Mouse (Mus musculus): ENCODE measurements at regions not wholly inside any gene's neighbourhood (a gene's known extent, or its start where the extent isn't known, plus 50 kb on each side); places are given as distances from the start of the nearest gene placed in this dataset.

DNA sequence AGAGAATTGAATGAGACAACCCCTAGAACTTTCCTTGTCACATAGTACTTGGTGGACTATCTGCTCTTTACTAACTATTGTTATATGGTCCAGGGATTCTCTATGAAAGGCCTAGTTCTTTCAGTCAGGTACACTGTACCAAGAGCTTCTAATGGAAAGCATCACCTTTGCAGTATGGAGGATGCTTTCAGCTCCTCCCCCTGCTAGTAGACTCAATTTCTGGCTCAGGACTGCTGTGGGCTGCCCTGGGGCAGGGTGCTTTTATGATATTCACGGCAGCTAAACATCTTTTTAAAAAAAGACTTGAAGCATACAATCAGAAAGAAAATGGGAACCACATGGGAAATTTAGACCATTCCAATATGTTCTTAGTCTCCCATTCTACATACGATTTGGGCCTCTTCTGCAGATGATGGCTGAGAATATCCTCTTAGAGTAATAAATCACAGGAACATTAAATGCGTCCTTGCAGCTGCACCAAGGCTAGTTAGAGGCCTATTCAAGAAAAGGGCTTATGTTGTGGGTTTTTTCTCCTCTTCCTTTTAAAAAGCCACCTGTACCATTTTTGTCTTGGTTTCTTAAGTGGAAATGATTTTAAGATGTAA is 61.7 kb upstream of the 6030498E09Rik start:
- DNase-seq = no peak

DNA sequence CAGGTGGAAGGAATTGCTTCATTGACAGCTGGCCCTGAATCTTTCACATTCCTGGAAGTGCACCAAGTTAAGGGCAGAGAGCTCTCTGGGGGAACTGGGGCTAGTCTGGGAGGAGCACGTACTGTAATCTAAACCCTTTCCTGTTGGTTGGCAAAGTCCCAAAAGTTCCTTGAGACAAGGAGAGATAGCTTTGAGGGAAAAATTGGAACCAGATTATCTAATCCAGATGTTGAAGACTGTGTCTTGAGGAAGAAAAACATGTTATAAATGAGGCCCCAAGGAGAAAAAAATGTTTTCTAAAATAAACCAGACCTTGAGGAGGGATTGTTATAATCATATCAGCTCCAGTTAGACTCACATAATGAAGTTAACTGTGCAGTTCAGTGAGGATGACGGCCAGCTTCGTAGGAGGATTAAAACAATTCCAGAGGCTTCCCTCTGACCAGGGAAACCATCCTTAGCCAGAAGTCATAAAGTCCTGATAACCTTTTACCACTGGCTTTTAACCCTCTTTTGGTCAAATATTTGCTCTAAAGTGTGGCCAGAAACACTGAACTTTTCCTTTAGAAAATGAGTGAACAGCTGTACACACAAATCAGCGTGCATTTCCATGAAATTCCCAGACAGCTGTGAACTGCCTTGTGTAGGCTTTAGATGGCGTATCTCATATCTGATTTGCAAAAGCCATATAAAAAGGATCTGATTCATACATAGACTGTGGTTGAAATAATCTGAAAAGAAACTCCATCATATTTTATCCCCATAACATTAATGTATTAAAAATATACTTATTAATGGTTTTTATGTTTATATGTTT is 60.8 kb upstream of the 6030498E09Rik start:
- peak in 1 of 2 experiments; percentile 1 for DNase-seq
